In the genomic region with DNA sequence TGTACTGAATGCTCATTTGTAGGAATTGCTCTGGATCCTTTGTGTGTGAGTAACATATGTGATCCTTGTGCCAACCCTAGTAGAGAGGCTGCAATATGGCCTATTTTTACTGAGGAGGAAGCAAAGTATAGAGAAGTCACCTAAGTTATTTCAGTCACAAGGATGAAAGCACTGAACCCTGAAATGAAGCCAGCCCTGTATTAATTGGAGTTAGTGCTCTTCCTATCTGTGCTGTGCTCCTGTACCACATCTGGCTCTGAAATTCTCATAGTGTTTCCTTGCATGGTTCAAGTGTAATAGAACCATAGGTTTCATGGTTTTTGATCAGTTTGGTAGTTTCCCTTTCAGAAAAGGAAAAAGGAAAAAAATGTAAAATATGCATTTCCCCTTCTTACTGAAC, we compare ENCODE assay signal across 5 mouse cellular contexts. TPM values are rescaled to one million over a fixed set of nuclear protein-coding genes. Genes with fewer than 3 reads are reported as not detected.
"Had no signal": no experiment of that assay in that cellular context is flagged by ENCODE, and none has a peak within 500 bp of the region (broad histone marks: within the 10 kb centered on the region; RNA-seq: fewer than 3 reads in every experiment).

No protein-coding gene starts in this region.

RNA-seq across cellular contexts. Expression of a gene that starts 3.4 kb away (rescaled TPM):
- polyA plus RNA-seq: heart, embryonic 10.5 days; heart, embryonic 12.5 days; hindbrain, embryonic 12.5 days; kidney, embryonic 14.5 days; limb, embryonic 10.5 days had no signal
